Mouse (Mus musculus): ENCODE data around the gene Bcas2.

- TF ChIP-seq CTCF (IDR thresholded peaks at IDR 0.05; ENCODE audit: control insufficient read depth, insufficient read depth, insufficient replicate concordance, low read depth, low read length) (no peak), POLR2A (IDR thresholded peaks at IDR 0.05; ENCODE audit: control insufficient read depth, low read depth, low read length) (no peak)
Measured at GRCm38 (mm10) chr3:103206393-103206792, 34.9 kb downstream of the Bcas2 start.

Data from testis, adult 2 months (tissue).